Mouse (Mus musculus): ENCODE measurements at regions not wholly inside any gene's neighbourhood (a gene's known extent, or its start where the extent isn't known, plus 50 kb on each side); places are given as distances from the start of the nearest gene placed in this dataset.

DNA sequence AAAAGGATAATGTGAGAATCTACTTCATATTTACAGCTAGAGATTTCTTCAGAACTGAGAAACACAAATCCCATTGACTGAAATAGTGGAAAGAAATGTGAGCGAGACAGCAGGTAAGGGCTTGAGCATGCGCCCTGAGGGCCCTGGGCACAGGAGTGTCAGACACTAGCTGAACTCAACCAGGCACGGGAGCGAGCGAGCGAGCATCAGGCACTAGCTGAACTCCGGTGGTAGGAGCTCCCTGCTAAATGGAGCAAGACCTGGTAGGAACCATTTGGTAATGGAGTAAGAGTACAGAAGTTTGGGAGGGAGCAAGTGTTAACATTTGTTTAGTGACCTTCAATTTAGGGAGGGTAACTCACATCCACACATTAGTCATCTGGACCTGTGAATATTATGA, 654.7 kb downstream of the Adgrl2 start:
- TF ChIP-seq POLR2A (IDR thresholded peaks at IDR 0.05; ENCODE audit: borderline replicate concordance, extremely low read depth, insufficient read depth, insufficient read length): no peak
- peaks cover 15% of the 10 kb centered on the region for H3K4me1 ChIP-seq (ENCODE audit: control insufficient read depth, insufficient read depth, low read length)
- no peak for DNase-seq (ENCODE audit: low spot score)
- no peaks in the 10 kb centered on the region for H3K36me3 ChIP-seq (ENCODE audit: control insufficient read depth, insufficient read depth, low read length)
- 54% methylated on average over 7 of the region's 7 CpGs for WGBS
- H3K4me3 ChIP-seq (replicated peaks; ENCODE audit: low read length): no peak overlapping the region
- no peaks in the 10 kb centered on the region for H3K27me3 ChIP-seq (ENCODE audit: control insufficient read depth, insufficient read depth, low read length)
- no peak overlapping the region for H3K9ac ChIP-seq (ENCODE audit: low read depth, low read length, severe bottlenecking)
- no peak for ATAC-seq (ENCODE audit: low FRiP score, low read depth)
- peak overlapping the region; percentile 31 for H3K4me2 ChIP-seq (replicated peaks; ENCODE audit: low read depth, low read length, severe bottlenecking)
- H3K9me3 ChIP-seq (ENCODE audit: control insufficient read depth, low read length): no peaks in the 10 kb centered on the region
- H3K27ac ChIP-seq (replicated peaks; ENCODE audit: low read depth, low read length): no peak overlapping the region

DNA sequence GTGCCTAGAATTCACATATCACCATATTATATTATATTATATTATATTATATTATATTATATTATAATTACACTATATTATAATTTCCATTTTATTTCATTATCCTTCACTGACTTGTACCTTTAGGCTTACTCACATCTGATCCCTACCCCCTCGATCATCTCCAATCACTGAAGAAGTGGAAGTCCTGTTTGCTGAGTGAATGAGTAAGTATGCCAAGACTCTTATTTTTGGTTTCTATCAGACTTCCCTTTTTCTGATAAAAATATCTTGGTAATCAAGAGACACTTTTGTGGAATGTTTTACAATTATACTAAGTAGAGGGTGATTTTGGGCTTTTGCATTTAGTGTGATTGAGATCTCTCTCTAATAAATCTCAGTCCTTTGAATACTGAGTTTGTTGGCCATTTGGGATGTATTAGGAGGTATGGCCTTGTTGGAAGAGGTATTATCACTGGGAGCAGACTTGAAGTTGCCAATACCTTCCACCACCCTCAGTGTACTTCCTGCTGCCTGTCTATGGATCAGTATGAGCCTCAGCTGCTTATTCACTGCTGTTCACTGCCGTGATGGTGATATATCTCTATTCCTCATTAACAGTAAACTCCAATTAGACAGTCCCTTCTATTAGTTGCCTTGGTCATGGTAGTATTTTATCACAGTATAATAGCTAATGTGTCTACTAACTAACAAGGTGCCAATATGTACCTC, 665.3 kb downstream of the Adgrl2 start:
- ATAC-seq (ENCODE audit: low FRiP score, low read depth): no peak
- 82% methylated on average over 2 of the region's 2 CpGs for WGBS

GRCm38 (mm10) chr3:148321894-148322293, 668.5 kb downstream of the Adgrl2 start:
- H3K36me3 ChIP-seq (ENCODE audit: control insufficient read depth, insufficient read depth, low read length): no peaks in the 10 kb centered on the region
- no peaks in the 10 kb centered on the region for H3K4me1 ChIP-seq (ENCODE audit: control insufficient read depth, insufficient read depth, low read length)
- H3K9ac ChIP-seq (ENCODE audit: low read depth, low read length, severe bottlenecking): no peak overlapping the region
- no peaks in the 10 kb centered on the region for H3K9me3 ChIP-seq (ENCODE audit: control insufficient read depth, low read length)
- no peak overlapping the region for H3K27ac ChIP-seq (replicated peaks; ENCODE audit: low read depth, low read length)
- ATAC-seq (ENCODE audit: low FRiP score, low read depth) (no peak), DNase-seq (ENCODE audit: low spot score) (no peak)
- no peak overlapping the region for H3K4me2 ChIP-seq (replicated peaks; ENCODE audit: low read depth, low read length, severe bottlenecking)
- H3K27me3 ChIP-seq (ENCODE audit: control insufficient read depth, insufficient read depth, low read length): no peaks in the 10 kb centered on the region
- TF ChIP-seq POLR2A (IDR thresholded peaks at IDR 0.05; ENCODE audit: borderline replicate concordance, extremely low read depth, insufficient read depth, insufficient read length): no peak
- WGBS: 91% methylated on average over 3 of the region's 3 CpGs
- no peak overlapping the region for H3K4me3 ChIP-seq (replicated peaks; ENCODE audit: low read length)

More for the DNA sequence above, 665.3 kb downstream of the Adgrl2 start:
- no peak overlapping the region for H3K4me2 ChIP-seq (replicated peaks; ENCODE audit: low read depth, low read length, severe bottlenecking)
- H3K4me1 ChIP-seq (ENCODE audit: control insufficient read depth, insufficient read depth, low read length): no peaks in the 10 kb centered on the region
- no peak overlapping the region for H3K4me3 ChIP-seq (replicated peaks; ENCODE audit: low read length)
- no peaks in the 10 kb centered on the region for H3K27me3 ChIP-seq (ENCODE audit: control insufficient read depth, insufficient read depth, low read length)
- H3K36me3 ChIP-seq (ENCODE audit: control insufficient read depth, insufficient read depth, low read length): no peaks in the 10 kb centered on the region
- no peak for DNase-seq (ENCODE audit: low spot score)
- H3K27ac ChIP-seq (replicated peaks; ENCODE audit: low read depth, low read length): no peak overlapping the region
- TF ChIP-seq POLR2A (IDR thresholded peaks at IDR 0.05; ENCODE audit: borderline replicate concordance, extremely low read depth, insufficient read depth, insufficient read length): no peak
- H3K9ac ChIP-seq (ENCODE audit: low read depth, low read length, severe bottlenecking): no peak overlapping the region
- no peaks in the 10 kb centered on the region for H3K9me3 ChIP-seq (ENCODE audit: control insufficient read depth, low read length)

DNA sequence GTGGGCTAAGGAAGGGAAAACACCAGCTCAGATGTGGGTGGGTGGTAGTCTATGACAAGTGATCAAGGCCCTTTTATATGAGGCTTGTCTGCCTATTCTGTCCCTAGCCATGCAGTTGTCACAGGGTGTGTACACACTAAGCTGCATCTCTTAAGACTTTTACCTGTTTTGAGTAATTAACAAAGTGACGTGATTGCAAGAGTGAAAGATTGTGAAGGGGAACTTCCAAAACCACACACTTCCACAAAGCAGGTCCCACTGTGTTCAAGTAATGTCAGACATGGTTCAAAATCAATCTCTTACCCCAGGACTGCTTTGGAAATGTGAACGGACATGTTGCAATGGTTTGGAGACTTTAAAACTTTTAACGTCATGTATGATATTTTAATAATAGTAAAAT, 674.2 kb downstream of the Adgrl2 start:
- no peak for DNase-seq (ENCODE audit: low spot score)
- no peak for ATAC-seq (ENCODE audit: low FRiP score, low read depth)
- Histone ChIP-seq H3K36me3 (ENCODE audit: control insufficient read depth, insufficient read depth, low read length) (no peaks in the 10 kb centered on the region), H3K9me3 (ENCODE audit: control insufficient read depth, low read length) (no peaks in the 10 kb centered on the region), H3K27me3 (ENCODE audit: control insufficient read depth, insufficient read depth, low read length) (no peaks in the 10 kb centered on the region), H3K27ac (replicated peaks; ENCODE audit: low read depth, low read length) (no peak overlapping the region), H3K4me2 (replicated peaks; ENCODE audit: low read depth, low read length, severe bottlenecking) (no peak overlapping the region), H3K9ac (ENCODE audit: low read depth, low read length, severe bottlenecking) (no peak overlapping the region), H3K4me1 (ENCODE audit: control insufficient read depth, insufficient read depth, low read length) (no peaks in the 10 kb centered on the region), H3K4me3 (replicated peaks; ENCODE audit: low read length) (no peak overlapping the region)
- WGBS: 95% methylated on average over 3 of the region's 3 CpGs
- TF ChIP-seq POLR2A (IDR thresholded peaks at IDR 0.05; ENCODE audit: borderline replicate concordance, extremely low read depth, insufficient read depth, insufficient read length): no peak

DNA sequence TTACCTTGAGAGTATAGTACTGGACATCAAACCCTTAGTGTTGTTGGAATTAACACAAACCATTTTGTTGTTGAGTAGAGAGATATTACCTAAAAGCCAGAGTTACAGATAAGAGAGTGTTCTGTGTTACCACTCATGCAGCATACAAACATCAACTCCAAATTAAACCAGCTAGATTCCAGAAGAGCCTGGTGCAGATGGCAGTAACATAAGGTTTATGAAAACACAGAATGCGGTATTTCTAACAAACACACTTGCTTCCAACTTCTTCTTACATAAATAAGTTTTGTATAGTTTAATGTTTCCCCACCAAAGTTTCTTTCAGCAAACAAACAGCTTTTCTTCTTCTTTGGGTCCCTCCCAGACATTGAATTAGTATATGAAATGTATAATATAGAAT, 675.1 kb downstream of the Adgrl2 start:
- ATAC-seq (ENCODE audit: low FRiP score, low read depth) (no peak), DNase-seq (ENCODE audit: low spot score) (no peak)
- TF ChIP-seq POLR2A (IDR thresholded peaks at IDR 0.05; ENCODE audit: borderline replicate concordance, extremely low read depth, insufficient read depth, insufficient read length): no peak
- Histone ChIP-seq H3K4me2 (replicated peaks; ENCODE audit: low read depth, low read length, severe bottlenecking) (no peak overlapping the region), H3K4me1 (ENCODE audit: control insufficient read depth, insufficient read depth, low read length) (no peaks in the 10 kb centered on the region), H3K36me3 (ENCODE audit: control insufficient read depth, insufficient read depth, low read length) (no peaks in the 10 kb centered on the region), H3K27ac (replicated peaks; ENCODE audit: low read depth, low read length) (no peak overlapping the region), H3K4me3 (replicated peaks; ENCODE audit: low read length) (no peak overlapping the region), H3K27me3 (ENCODE audit: control insufficient read depth, insufficient read depth, low read length) (no peaks in the 10 kb centered on the region), H3K9me3 (ENCODE audit: control insufficient read depth, low read length) (no peaks in the 10 kb centered on the region), H3K9ac (ENCODE audit: low read depth, low read length, severe bottlenecking) (no peak overlapping the region)
- WGBS: 95% methylated on average over 1 of the region's 1 CpGs
